Mouse (Mus musculus) CD4-positive, CD25-positive, alpha-beta regulatory T cell (primary cell): ENCODE data around the gene Lypd4. TPM values are rescaled to one million over a fixed set of nuclear protein-coding genes. Genes with fewer than 3 reads are reported as not detected.

Experiments used
- polyA plus RNA-seq: library from polyadenylated mRNA; unstranded; fragments of 100-300 nt; shearing (Covaris generic); gene quantifications from one replicate; pipeline ENCODE4 v1.2.1, GENCODE M21; 2017

Lypd4 gene
- polyA plus RNA-seq = 0.18 TPM

GRCm38 (mm10) chr7:24869532-24870165 lies at the start of gene Lypd4, which contains the start of gene Dmrtc2:
TSS of gene Lypd4 (minus strand) at chr7:24869941.
TSS of gene Dmrtc2 (plus strand) at chr7:24870057.

GRCm38 (mm10) chr7:24902630-24903443 lies 33.1 kb upstream of the Lypd4 start, which contains the start of gene Arhgef1:
TSS of gene Arhgef1 (plus strand) at chr7:24902912.

GRCm38 (mm10) chr7:24897224-24897623 lies 27.5 kb upstream of the Lypd4 start, which contains the start of gene Cd79a:
TSS of gene Cd79a (plus strand) at chr7:24897381.

GRCm38 (mm10) chr7:24883896-24884692 lies 14.4 kb upstream of the Lypd4 start, which contains the start of gene Rps19:
TSS of gene Rps19 (plus strand) at chr7:24884371.

GRCm38 (mm10) chr7:24861913-24862312 lies 7.8 kb downstream of the Lypd4 start, which contains the start of gene Gm9844:
TSS of gene Gm9844 (plus strand) at chr7:24862213.

Other genes starting within 250 kb of the Lypd4 start
- gene Lypd3, start 233.4 kb downstream of the Lypd4 start, polyA plus RNA-seq = not detected
- not detected for gene Tex101, start 193.3 kb downstream of the Lypd4 start, polyA plus RNA-seq
- not detected for gene BC049730, start 160.7 kb downstream of the Lypd4 start, polyA plus RNA-seq
- not detected for gene Gm4763, start 143.0 kb downstream of the Lypd4 start, polyA plus RNA-seq
- gene Cd177, start 109.6 kb downstream of the Lypd4 start, polyA plus RNA-seq = 0.53 TPM
- not detected for gene Ceacam10, start 92.7 kb downstream of the Lypd4 start, polyA plus RNA-seq
- 45.5 TPM for gene Gm9844, start 7.7 kb downstream of the Lypd4 start, polyA plus RNA-seq
- gene Dmrtc2, start 116 bp upstream of the Lypd4 start, polyA plus RNA-seq = not detected
- gene Rps19, start 14.4 kb upstream of the Lypd4 start, polyA plus RNA-seq = 4,660 TPM
- gene Cd79a, start 27.4 kb upstream of the Lypd4 start, polyA plus RNA-seq = 10.5 TPM
- gene Arhgef1, start 33.0 kb upstream of the Lypd4 start, polyA plus RNA-seq = 2,006 TPM
- gene Gm4881, start 74.6 kb upstream of the Lypd4 start, polyA plus RNA-seq = not detected
- gene Rabac1, start 102.8 kb upstream of the Lypd4 start, polyA plus RNA-seq = 596 TPM
- 1.7 TPM for gene Atp1a3, start 136.0 kb upstream of the Lypd4 start, polyA plus RNA-seq
- 11.5 TPM for gene Grik5, start 202.4 kb upstream of the Lypd4 start, polyA plus RNA-seq
- 31.1 TPM for gene Zfp574, start 202.6 kb upstream of the Lypd4 start, polyA plus RNA-seq